Mouse (Mus musculus): ENCODE measurements around the gene Fgfr2.

- no peak for TF ChIP-seq CTCF (IDR thresholded peaks at IDR 0.05; ENCODE audit: control insufficient read depth, insufficient read depth, insufficient replicate concordance, low read depth, low read length)
- no peak for TF ChIP-seq POLR2A (IDR thresholded peaks at IDR 0.05; ENCODE audit: control insufficient read depth, low read depth, low read length)
These were observed 1097.6 kb downstream of the Fgfr2 start for GRCm38 (mm10) chr7:132025591-132025990.
